Mouse (Mus musculus): Measurements from ENCODE around the gene Dctn2. TPM values are rescaled to one million over a fixed set of nuclear protein-coding genes. Genes with fewer than 3 reads are reported as not detected.

The Dctn2 gene
- polyA plus RNA-seq, 1 experiment from 2014 or later = 250 TPM

GRCm38 (mm10) chr10:127236541-127236940 lies 29.6 kb upstream of the Dctn2 start:
- 55% methylated on average over 9 of the region's 9 CpGs for WGBS
- no peaks in the 10 kb centered on the region for H3K9me3 ChIP-seq
- no peak overlapping the region for H3K9ac ChIP-seq (replicated peaks)
- H3K36me3 ChIP-seq = peaks cover 65% of the 10 kb centered on the region
- ATAC-seq (ENCODE audit: low FRiP score, low read depth) = no peak
- 0 out of 2 replicates have a peak, but pooled peaks cover 6% of the 10 kb centered on the region for H3K27me3 ChIP-seq
- no peak overlapping the region for H3K4me3 ChIP-seq
- H3K27ac ChIP-seq (replicated peaks) = no peak overlapping the region
- H3K4me1 ChIP-seq = no peaks in the 10 kb centered on the region
- H3K4me2 ChIP-seq (replicated peaks) = no peak overlapping the region

GRCm38 (mm10) chr10:127238241-127238824 lies 27.8 kb upstream of the Dctn2 start:
- Histone ChIP-seq H3K4me3 (no peak overlapping the region), H3K36me3 (peaks cover 82% of the 10 kb centered on the region), H3K9me3 (no peaks in the 10 kb centered on the region), H3K27me3 (0 out of 2 replicates have a peak, but pooled peaks cover 4% of the 10 kb centered on the region), H3K4me1 (no peaks in the 10 kb centered on the region), H3K4me2 (replicated peaks) (no peak overlapping the region), H3K27ac (replicated peaks) (no peak overlapping the region), H3K9ac (replicated peaks) (no peak overlapping the region)
- WGBS = 75% methylated on average over 18 of the region's 18 CpGs
- ATAC-seq (ENCODE audit: low FRiP score, low read depth) = no peak

DNA sequence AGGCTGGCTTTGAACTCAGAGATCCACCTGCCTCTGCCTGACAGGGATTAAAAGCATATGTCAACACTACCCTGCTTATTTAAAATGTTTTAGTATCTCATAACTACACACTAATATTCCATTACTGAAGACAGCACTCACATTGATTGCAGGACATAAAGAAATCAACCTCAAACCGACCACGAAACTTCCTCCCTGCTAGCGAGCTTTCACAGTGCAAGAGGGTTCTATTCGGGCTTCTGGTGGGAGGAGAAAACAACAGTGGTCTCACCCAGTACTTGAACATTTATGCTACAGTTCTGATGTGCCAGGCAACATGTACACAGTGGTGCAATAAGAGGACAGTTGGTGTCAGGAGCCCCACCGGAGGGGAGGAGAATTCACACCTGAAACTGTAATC lies 15.4 kb upstream of the Dctn2 start:
- H3K4me2 ChIP-seq (replicated peaks) = no peak overlapping the region
- no peak for ATAC-seq (ENCODE audit: low FRiP score, low read depth)
- H3K4me3 ChIP-seq = no peak overlapping the region
- no peaks in the 10 kb centered on the region for H3K9me3 ChIP-seq
- no peaks in the 10 kb centered on the region for H3K4me1 ChIP-seq
- peaks cover 21% of the 10 kb centered on the region; the same call in 1 of the 2 replicates for H3K36me3 ChIP-seq
- 93% methylated on average over 5 of the region's 5 CpGs for WGBS
- H3K9ac ChIP-seq (replicated peaks) = no peak overlapping the region
- H3K27me3 ChIP-seq = no peaks in the 10 kb centered on the region
- no peak overlapping the region for H3K27ac ChIP-seq (replicated peaks)

GRCm38 (mm10) chr10:127255625-127256345 lies 10.4 kb upstream of the Dctn2 start:
- no peaks in the 10 kb centered on the region for H3K9me3 ChIP-seq
- 24% methylated on average over 14 of the region's 14 CpGs for WGBS
- H3K4me3 ChIP-seq = no peak overlapping the region
- H3K27ac ChIP-seq (replicated peaks) = no peak overlapping the region
- H3K27me3 ChIP-seq = 0 out of 2 replicates have a peak, but pooled peaks cover 2% of the 10 kb centered on the region
- peak; percentile 50; the same call in 1 of the 2 replicates for ATAC-seq (ENCODE audit: low FRiP score, low read depth)
- H3K9ac ChIP-seq (replicated peaks) = no peak overlapping the region
- H3K36me3 ChIP-seq = no peaks in the 10 kb centered on the region; the same call in 1 of the 2 replicates
- peak overlapping the region; percentile 41 for H3K4me2 ChIP-seq (replicated peaks)
- peaks cover 22% of the 10 kb centered on the region for H3K4me1 ChIP-seq

DNA sequence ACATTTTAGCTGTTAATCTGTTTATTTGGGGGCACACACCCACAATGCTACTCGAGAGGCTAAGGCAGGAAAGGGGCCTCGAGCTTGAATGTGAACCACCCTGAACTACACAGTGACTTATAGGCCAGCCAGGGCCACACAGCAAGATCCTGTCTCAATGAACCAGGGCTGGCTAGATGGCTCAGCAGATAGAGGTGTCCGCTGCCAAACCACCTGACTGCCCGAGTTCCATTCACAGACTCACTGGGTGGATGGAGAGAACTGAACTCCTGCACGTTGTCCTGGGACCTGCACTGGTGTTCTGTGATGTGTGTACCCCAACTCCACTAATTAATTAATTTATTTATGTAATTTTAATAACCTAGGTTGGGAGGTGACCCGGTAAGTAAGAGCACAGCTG lies 8.4 kb upstream of the Dctn2 start:
- no peaks in the 10 kb centered on the region; the same call in 1 of the 2 replicates for H3K36me3 ChIP-seq
- H3K4me2 ChIP-seq (replicated peaks) = no peak overlapping the region
- no peak overlapping the region for H3K4me3 ChIP-seq
- no peak for ATAC-seq (ENCODE audit: low FRiP score, low read depth)
- H3K27ac ChIP-seq (replicated peaks) = no peak overlapping the region
- WGBS = 83% methylated on average over 6 of the region's 6 CpGs
- H3K27me3 ChIP-seq = peaks cover 13% of the 10 kb centered on the region
- H3K9ac ChIP-seq (replicated peaks) = no peak overlapping the region
- peaks cover 29% of the 10 kb centered on the region for H3K4me1 ChIP-seq
- H3K9me3 ChIP-seq = no peaks in the 10 kb centered on the region

- no peak for ATAC-seq (ENCODE audit: low FRiP score, low read depth)
- WGBS = 83% methylated on average over 8 of the region's 8 CpGs
- peaks cover 36% of the 10 kb centered on the region for H3K4me1 ChIP-seq
- no peak overlapping the region; the same call in 1 of the 2 replicates for H3K9ac ChIP-seq (replicated peaks)
- H3K27ac ChIP-seq (replicated peaks) = no peak overlapping the region
- no peaks in the 10 kb centered on the region; the same call in 1 of the 2 replicates for H3K36me3 ChIP-seq
- H3K4me3 ChIP-seq = no peak overlapping the region
- no peaks in the 10 kb centered on the region for H3K9me3 ChIP-seq
- H3K4me2 ChIP-seq (replicated peaks) = 0 out of 2 replicates have a peak overlapping the region, but pooled peaks have one; percentile 75
- H3K27me3 ChIP-seq = peaks cover 19% of the 10 kb centered on the region
Measured at GRCm38 (mm10) chr10:127258489-127258888, 7.7 kb upstream of the Dctn2 start.

DNA sequence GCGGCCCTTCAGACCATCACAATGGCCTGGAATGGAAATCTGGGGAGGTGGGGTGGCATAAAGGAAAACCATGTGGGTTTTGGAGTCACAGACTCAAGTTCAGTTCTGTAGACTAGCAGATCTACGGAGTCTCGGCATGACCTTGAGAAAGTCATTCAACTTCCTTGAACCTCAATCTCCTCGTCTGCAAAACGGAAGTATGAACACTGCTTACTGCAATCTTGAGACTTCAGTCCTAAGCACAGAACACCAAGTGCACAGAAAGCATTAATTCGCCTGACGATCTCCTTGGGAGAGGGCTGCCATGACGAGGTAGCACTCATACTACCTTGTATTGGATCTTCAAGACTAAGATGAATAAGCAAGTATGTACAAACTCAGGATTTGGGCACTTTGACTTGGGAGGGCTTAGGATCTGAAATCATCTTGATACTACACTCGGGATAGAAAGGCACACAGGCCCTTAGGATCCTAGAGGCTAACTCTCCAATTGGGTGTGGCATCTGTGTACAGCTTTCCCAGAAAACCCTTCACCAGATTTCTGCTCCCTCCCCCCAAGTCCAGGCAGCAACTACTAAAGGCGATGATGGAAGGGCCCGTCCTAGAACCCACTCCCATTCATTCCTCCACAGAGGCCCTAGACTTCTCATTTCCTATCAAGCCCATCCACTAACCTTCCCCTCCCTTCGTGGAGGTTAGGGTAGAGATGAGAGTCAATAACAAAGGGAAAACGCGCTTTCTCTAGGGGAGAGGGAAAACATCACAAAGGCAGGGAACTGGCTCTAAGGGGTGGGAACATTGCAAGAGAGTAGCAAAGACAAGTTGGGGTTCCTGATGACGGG lies 4.2 kb upstream of the Dctn2 start:
- Histone ChIP-seq H3K36me3 (no peaks in the 10 kb centered on the region; the same call in 1 of the 2 replicates), H3K4me3 (peak overlapping the region; percentile 60), H3K9me3 (no peaks in the 10 kb centered on the region), H3K27ac (replicated peaks) (peak overlapping the region; percentile 81), H3K4me2 (replicated peaks) (peak overlapping the region; percentile 75), H3K9ac (replicated peaks) (peak overlapping the region; percentile 82), H3K4me1 (peaks cover 40% of the 10 kb centered on the region), H3K27me3 (peaks cover 32% of the 10 kb centered on the region)
- WGBS = 62% methylated on average over 15 of the region's 15 CpGs
- ATAC-seq (ENCODE audit: low FRiP score, low read depth) = no peak

GRCm38 (mm10) chr10:127262548-127263398 lies 3.4 kb upstream of the Dctn2 start, which contains the start of gene Kif5a:
Gene Kif5a, minus strand, starts transcription at chr10:127263348.
- Histone ChIP-seq H3K9ac (replicated peaks) (peak within 1 kb of the TSS; percentile 82), H3K4me3 (peak within 1 kb of the TSS; percentile 60), H3K9me3 (no peaks in the 10 kb centered on the region), H3K36me3 (no peaks in the 10 kb centered on the region), H3K27me3 (peaks cover 32% of the 10 kb centered on the region), H3K27ac (replicated peaks) (peak within 1 kb of the TSS; percentile 81), H3K4me2 (replicated peaks) (peak within 1 kb of the TSS; percentile 75), H3K4me1 (peaks cover 49% of the 10 kb centered on the region)
- no peak for ATAC-seq (ENCODE audit: low FRiP score, low read depth)
- WGBS = 1% methylated on average over 51 of the region's 53 CpGs

- Histone ChIP-seq H3K4me1 (peaks cover 52% of the 10 kb centered on the region), H3K36me3 (peaks cover 5% of the 10 kb centered on the region; the same call in 1 of the 2 replicates), H3K27me3 (peaks cover 31% of the 10 kb centered on the region), H3K4me3 (no peak overlapping the region), H3K9me3 (no peaks in the 10 kb centered on the region), H3K4me2 (replicated peaks) (peak overlapping the region; percentile 75), H3K27ac (replicated peaks) (0 out of 2 replicates have a peak overlapping the region, but pooled peaks have one; percentile 81), H3K9ac (replicated peaks) (peak overlapping the region; percentile 82; the same call in 1 of the 2 replicates)
- ATAC-seq (ENCODE audit: low FRiP score, low read depth) = no peak
- 39% methylated on average over 3 of the region's 3 CpGs for WGBS
Measured at GRCm38 (mm10) chr10:127263631-127264030, 2.5 kb upstream of the Dctn2 start.

GRCm38 (mm10) chr10:127264336-127264735 lies 1.8 kb upstream of the Dctn2 start:
- no peak overlapping the region for H3K4me3 ChIP-seq
- no peak for ATAC-seq (ENCODE audit: low FRiP score, low read depth)
- no peak overlapping the region for H3K9ac ChIP-seq (replicated peaks)
- H3K4me2 ChIP-seq (replicated peaks) = no peak overlapping the region
- peaks cover 11% of the 10 kb centered on the region; the same call in 1 of the 2 replicates for H3K36me3 ChIP-seq
- no peak overlapping the region for H3K27ac ChIP-seq (replicated peaks)
- peaks cover 52% of the 10 kb centered on the region for H3K4me1 ChIP-seq
- WGBS = 84% methylated on average over 8 of the region's 8 CpGs
- no peaks in the 10 kb centered on the region for H3K9me3 ChIP-seq
- H3K27me3 ChIP-seq = peaks cover 29% of the 10 kb centered on the region

- H3K4me1 ChIP-seq = peaks cover 46% of the 10 kb centered on the region
- H3K4me2 ChIP-seq (replicated peaks) = no peak overlapping the region
- H3K27ac ChIP-seq (replicated peaks) = no peak overlapping the region
- H3K36me3 ChIP-seq = peaks cover 14% of the 10 kb centered on the region
- H3K4me3 ChIP-seq = no peak overlapping the region
- no peaks in the 10 kb centered on the region for H3K9me3 ChIP-seq
- H3K9ac ChIP-seq (replicated peaks) = no peak overlapping the region
- ATAC-seq (ENCODE audit: low FRiP score, low read depth) = no peak
- 64% methylated on average over 4 of the region's 4 CpGs for WGBS
- H3K27me3 ChIP-seq = peaks cover 29% of the 10 kb centered on the region
Measured at GRCm38 (mm10) chr10:127264971-127265370, 1.2 kb upstream of the Dctn2 start.

All from midbrain, embryonic 12.5 days (tissue).